Mouse (Mus musculus): Measurements from ENCODE around the gene Iqgap3.

DNA sequence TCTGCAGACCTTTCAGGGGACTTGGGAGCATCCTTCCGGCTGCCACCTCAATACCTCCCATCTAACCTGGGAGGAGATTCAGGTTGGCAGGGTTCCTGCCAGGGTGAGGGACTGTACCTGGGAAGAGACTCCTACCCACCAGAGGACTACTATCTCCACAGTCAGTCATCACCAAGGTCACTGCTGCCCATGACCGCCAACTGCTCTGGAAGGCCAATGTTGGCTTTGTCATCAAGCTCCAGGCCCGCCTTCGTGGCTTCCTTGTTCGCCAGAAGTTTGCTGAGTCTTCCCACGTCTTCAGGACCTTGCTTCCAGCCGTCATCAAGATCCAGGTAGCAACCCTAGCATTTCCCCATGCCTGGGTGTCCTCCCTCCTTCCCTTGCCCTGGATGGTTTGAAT, 20.0 kb downstream of the Iqgap3 start:
- TF ChIP-seq POLR2A (IDR thresholded peaks at IDR 0.05; ENCODE audit: control insufficient read depth, low read depth, low read length) (no peak), CTCF (IDR thresholded peaks at IDR 0.05; ENCODE audit: control insufficient read depth, insufficient read depth, insufficient replicate concordance, low read depth, low read length) (no peak)
